Mouse (Mus musculus) liver, embryonic 14.5 days (tissue): Measurements from ENCODE around the gene Plac1.

Experiments used
- CTCF ChIP-seq: IDR thresholded peaks from 2 replicates; pipeline ENCODE4 v1.5.1; 2016; ENCODE audit warnings: antibody characterized with exemption, low read depth, control low read depth
- EP300 ChIP-seq: IDR thresholded peaks from 2 replicates; pipeline ENCODE4 v1.6.1; 2016; ENCODE audit warnings: antibody characterized with exemption, low read depth

GRCm38 (mm10) chrX:53098293-53098692 is 141.6 kb downstream of the Plac1 start:
- TF ChIP-seq CTCF (no peak), EP300 (no peak)
